Mouse (Mus musculus): ENCODE data around the gene Dyrk1b. TPM values are rescaled to one million over a fixed set of nuclear protein-coding genes. Genes with fewer than 3 reads are reported as not detected.

The Dyrk1b gene
- polyA plus RNA-seq (2014; fragmentation: Illumina TruSeq; extraction: RNeasy Lipid Tissue Mini Kit (QIAGEN cat#74804)) = 0.51 TPM

DNA sequence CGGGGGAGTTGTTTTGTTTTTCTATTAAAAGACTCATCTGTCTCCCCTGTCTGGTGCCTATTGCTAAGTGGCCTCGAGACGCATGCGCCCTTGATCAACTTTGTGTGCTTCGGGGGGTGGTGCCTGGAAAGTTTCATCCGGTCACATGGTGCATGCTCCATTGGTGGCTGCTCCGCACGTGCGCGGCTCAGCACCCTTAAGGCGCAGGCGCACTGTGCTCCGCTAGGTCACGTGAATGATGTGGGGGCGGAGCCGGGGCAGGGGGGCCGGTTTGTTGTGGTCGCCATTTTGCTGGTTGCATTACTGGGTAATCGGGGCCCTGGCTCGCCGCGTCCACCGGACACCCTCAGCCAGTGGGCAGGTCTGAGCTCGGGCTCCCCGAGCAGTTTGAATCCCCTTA lies at the start of gene Dyrk1b:
TSS of gene Dyrk1b (plus strand) at position 242 of the 400 bp plus-strand sequence.

DNA sequence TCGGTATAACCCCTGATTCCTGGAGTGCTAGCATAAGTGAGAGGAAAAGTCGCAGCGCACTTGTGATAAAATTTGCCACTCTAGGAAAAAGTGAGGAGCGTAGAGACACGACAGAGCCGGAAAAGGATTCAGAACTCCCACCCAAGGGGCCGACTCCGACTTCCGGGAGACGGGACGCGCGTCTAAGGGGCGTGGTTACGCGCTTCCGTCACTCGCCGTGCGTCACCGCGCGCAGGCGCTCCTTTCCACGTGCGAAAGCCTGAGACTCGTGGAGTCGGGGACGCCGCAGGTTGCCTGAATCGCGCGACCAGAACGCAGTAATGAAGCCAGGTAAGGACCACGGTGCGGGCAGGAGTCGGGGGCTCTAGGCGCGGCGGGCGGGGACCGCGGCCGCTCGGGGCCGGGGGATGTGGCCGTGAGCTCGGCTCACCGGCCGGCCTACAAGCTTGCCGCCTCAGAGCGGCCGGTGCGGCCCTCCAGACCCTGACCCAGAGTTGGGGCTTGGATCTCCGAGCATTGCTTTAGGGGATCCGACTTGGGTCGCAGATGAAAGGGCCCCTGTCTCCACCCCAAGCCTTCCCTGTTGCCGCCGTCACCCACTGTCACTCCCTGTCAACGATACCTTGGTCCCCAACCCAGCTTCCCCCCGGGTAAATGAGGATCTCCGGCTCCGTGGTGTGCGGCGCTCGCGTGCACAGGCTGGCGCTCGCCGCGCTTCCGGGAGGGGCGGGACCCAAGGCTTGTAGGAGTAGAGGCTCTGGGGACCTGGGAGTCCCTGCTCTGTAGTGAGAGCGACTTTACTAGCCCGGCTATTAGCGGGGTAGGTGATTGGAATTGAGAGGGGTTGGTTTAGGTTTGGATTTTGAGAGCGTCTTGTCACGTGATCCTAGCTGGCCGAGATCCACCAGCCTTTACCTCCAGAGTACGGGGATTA lies 9.5 kb upstream of the Dyrk1b start, which contains the start of gene Fbl:
TSS of gene Fbl (plus strand) at position 222 of the 934 bp plus-strand sequence.

Other genes with a start within 250 kb of the Dyrk1b start
- gene Zfp780b, start 200.3 kb upstream of the Dyrk1b start, polyA plus RNA-seq (2014; fragmentation: Illumina TruSeq; extraction: RNeasy Lipid Tissue Mini Kit (QIAGEN cat#74804)) = 39.9 TPM
- gene Zfp850, start 165.4 kb upstream of the Dyrk1b start, polyA plus RNA-seq (2014; fragmentation: Illumina TruSeq; extraction: RNeasy Lipid Tissue Mini Kit (QIAGEN cat#74804)) = 14.4 TPM
- gene Psmc4, start 129.4 kb upstream of the Dyrk1b start, polyA plus RNA-seq (2014; fragmentation: Illumina TruSeq; extraction: RNeasy Lipid Tissue Mini Kit (QIAGEN cat#74804)) = 28.0 TPM
- 0.20 TPM for gene Fcgbp, start 108.2 kb upstream of the Dyrk1b start, polyA plus RNA-seq (2014; fragmentation: Illumina TruSeq; extraction: RNeasy Lipid Tissue Mini Kit (QIAGEN cat#74804))
- gene 9530053A07Rik, start 50.0 kb upstream of the Dyrk1b start, polyA plus RNA-seq (2014; fragmentation: Illumina TruSeq; extraction: RNeasy Lipid Tissue Mini Kit (QIAGEN cat#74804)) = not detected
- 16.9 TPM for gene Fbl, start 9.8 kb upstream of the Dyrk1b start, polyA plus RNA-seq (2014; fragmentation: Illumina TruSeq; extraction: RNeasy Lipid Tissue Mini Kit (QIAGEN cat#74804))
- 21.1 TPM for gene Eid2, start 88.4 kb downstream of the Dyrk1b start, polyA plus RNA-seq (2014; fragmentation: Illumina TruSeq; extraction: RNeasy Lipid Tissue Mini Kit (QIAGEN cat#74804))
- gene Eid2b, start 98.3 kb downstream of the Dyrk1b start, polyA plus RNA-seq (2014; fragmentation: Illumina TruSeq; extraction: RNeasy Lipid Tissue Mini Kit (QIAGEN cat#74804)) = 15.6 TPM
- gene Selenov, start 111.7 kb downstream of the Dyrk1b start, polyA plus RNA-seq (2014; fragmentation: Illumina TruSeq; extraction: RNeasy Lipid Tissue Mini Kit (QIAGEN cat#74804)) = not detected
- not detected for gene Dll3, start 122.8 kb downstream of the Dyrk1b start, polyA plus RNA-seq (2014; fragmentation: Illumina TruSeq; extraction: RNeasy Lipid Tissue Mini Kit (QIAGEN cat#74804))
- 9.9 TPM for gene Timm50, start 132.6 kb downstream of the Dyrk1b start, polyA plus RNA-seq (2014; fragmentation: Illumina TruSeq; extraction: RNeasy Lipid Tissue Mini Kit (QIAGEN cat#74804))
- 39.3 TPM for gene Supt5, start 159.3 kb downstream of the Dyrk1b start, polyA plus RNA-seq (2014; fragmentation: Illumina TruSeq; extraction: RNeasy Lipid Tissue Mini Kit (QIAGEN cat#74804))
- 321 TPM for gene Rps16, start 171.2 kb downstream of the Dyrk1b start, polyA plus RNA-seq (2014; fragmentation: Illumina TruSeq; extraction: RNeasy Lipid Tissue Mini Kit (QIAGEN cat#74804))
- 1.9 TPM for gene Plekhg2, start 193.1 kb downstream of the Dyrk1b start, polyA plus RNA-seq (2014; fragmentation: Illumina TruSeq; extraction: RNeasy Lipid Tissue Mini Kit (QIAGEN cat#74804))
- gene Zfp36, start 200.8 kb downstream of the Dyrk1b start, polyA plus RNA-seq (2014; fragmentation: Illumina TruSeq; extraction: RNeasy Lipid Tissue Mini Kit (QIAGEN cat#74804)) = 10.9 TPM
- 2.1 TPM for gene Med29, start 213.2 kb downstream of the Dyrk1b start, polyA plus RNA-seq (2014; fragmentation: Illumina TruSeq; extraction: RNeasy Lipid Tissue Mini Kit (QIAGEN cat#74804))
- 50.9 TPM for gene Paf1, start 213.5 kb downstream of the Dyrk1b start, polyA plus RNA-seq (2014; fragmentation: Illumina TruSeq; extraction: RNeasy Lipid Tissue Mini Kit (QIAGEN cat#74804))

Measured in ovary, adult 10 weeks (tissue).